Mouse (Mus musculus): Measurements from ENCODE around the gene Bicdl1. TPM values are rescaled to one million over a fixed set of nuclear protein-coding genes. Genes with fewer than 3 reads are reported as not detected.

Bicdl1 gene
- total RNA-seq, 2 experiments from 2014 or later = 1.3 to 3.8 TPM

DNA sequence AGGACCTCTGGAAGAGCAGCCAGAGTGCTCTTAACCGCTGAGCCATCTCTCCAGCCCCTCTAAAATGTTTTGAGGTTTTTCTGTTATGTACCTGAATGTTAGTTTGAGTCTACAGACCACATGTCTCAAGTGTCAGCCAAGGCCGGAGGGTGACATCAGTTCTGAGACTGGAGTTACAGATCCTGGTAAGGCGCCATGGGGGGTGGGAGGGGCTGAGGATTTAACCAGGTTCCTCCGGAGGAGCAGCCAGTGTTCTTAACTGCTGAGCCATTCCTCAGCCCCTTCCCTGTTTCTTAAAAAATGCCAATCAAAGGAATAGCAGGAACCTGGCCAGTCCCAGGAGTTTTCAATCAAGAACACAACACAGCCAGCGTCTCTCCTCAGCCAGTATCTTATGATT, 101.1 kb downstream of the Bicdl1 start:
- no peak for ATAC-seq (ENCODE audit: poor library complexity, severe bottlenecking)

DNA sequence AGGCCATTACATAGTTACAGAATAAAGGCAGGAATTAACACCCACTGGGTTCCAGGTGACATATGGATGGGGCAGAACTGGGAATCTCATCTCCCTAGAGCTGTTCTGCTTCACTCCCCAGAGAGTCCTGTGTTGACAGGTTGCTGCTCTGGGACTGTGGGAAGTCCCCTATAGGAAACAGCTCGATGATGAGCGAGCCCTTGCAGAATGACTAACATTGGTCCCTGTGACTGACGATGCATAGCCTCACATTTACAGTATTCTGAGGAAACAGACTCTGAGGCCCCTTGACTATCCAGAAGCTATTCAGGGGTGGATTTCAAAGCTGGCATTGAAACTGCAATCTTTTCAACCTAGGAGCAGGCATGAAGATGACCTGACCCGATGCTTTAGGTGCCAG, 101.7 kb downstream of the Bicdl1 start:
- no peak for ATAC-seq (ENCODE audit: poor library complexity, severe bottlenecking)

DNA sequence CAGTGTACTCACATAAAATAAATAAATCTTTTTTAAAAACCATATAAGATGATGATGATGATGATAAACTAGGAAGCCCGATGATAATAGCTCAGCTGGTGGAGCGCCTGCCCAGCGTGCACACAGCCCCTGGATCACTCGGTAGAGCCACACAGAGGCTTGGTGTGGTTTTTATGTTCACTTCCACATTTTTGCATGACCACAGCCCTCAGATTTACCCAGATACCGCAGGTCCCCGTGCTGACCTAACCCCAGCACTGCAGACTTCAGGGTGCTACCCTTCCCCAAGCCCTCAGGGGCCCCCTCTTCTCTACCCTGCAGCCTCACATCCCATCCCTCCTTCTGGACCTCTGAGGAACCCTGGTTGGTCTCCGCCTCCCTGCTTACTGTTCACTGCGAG, 103.3 kb downstream of the Bicdl1 start:
- ATAC-seq (ENCODE audit: poor library complexity, severe bottlenecking) = peak; percentile 61

DNA sequence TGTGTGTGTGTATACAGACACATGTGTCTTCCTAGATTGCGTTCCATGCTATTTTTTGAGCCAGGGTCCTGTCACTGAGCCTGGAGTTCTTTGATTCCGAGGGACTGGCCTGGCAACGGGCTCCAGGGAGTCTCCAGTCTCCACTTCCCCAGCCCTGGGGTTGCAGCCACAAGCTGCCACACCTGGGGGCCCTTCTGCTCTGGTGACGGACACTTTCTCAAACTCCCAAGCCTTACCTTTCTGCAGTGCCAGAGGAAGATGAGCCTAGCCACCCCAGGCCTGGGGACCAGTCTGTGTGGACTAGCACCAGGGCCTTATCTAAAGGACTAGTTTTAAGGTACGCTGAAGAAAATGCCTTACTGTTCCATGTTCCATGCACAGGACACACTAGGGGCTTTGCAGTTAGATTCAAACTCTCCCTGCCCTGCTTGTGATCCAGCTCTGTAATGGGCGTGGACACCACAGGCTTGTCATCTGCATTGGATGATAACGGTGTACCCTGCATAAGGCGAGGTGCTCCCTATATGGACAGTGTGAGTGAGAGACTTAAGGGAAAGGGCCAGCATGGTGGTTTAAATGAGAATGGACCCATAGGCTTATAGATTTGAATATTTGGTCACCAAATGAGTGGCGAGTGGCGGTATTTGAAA, 105.1 kb downstream of the Bicdl1 start:
- no peak for ATAC-seq (ENCODE audit: poor library complexity, severe bottlenecking)

DNA sequence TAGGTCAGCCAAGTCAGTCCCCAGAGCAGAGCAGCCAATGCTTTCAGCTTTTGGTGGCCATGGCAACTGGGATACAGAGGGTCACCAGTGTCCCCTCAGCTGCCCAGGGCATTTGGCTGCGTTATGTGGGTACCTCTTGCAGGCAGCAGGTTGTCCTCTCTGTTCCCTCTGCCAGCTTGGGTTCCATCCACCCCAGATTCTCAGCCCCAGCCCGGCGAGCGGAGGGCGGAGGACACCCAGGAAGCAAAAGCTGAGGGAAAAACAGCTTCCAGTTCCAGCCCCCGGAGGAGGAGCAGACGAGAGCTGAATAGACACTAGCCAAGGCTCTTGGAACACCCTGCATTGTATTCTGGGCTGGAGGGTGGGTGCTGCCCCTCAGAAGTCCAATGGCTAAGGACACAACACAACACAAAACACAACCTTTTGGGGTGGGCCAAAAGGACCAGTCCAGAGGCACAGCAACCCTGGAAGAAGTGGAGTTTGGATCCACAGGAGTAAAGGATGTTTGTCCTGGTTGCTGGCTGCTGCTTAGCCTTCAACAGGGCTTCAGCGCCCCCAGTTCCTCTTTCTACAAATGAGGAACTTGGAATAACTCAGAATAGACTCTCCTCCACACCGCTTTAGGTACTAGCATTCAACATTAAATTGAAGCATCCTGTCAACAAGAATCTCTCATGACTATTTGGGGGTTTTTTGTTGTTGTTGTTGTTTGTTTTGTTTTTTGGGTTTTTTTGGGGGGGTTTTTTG, 107.6 kb downstream of the Bicdl1 start:
- ATAC-seq (ENCODE audit: poor library complexity, severe bottlenecking) = peak; percentile 68

DNA sequence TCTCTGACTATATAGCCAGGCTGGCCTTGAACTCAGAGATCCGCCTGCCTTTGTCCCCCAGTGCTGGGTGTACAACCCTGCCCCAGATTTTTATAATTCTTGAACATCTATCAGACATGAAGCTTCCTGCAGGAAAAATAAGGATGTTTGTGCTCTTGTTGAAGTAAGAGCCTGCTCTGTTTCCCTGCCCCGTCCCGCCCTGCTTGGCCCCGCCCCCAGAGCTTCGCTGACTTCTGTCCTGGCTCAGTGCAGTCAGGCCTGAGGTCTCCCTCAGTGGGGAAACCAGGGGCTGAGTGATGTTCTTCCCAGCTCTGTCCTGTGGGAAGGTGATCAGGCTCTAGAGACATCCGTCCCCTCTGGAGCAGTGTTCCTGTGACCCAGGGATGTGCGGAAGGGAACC, 108.7 kb downstream of the Bicdl1 start:
- peak; percentile 14; the same call in 1 of the 2 replicates for ATAC-seq (ENCODE audit: poor library complexity, severe bottlenecking)

DNA sequence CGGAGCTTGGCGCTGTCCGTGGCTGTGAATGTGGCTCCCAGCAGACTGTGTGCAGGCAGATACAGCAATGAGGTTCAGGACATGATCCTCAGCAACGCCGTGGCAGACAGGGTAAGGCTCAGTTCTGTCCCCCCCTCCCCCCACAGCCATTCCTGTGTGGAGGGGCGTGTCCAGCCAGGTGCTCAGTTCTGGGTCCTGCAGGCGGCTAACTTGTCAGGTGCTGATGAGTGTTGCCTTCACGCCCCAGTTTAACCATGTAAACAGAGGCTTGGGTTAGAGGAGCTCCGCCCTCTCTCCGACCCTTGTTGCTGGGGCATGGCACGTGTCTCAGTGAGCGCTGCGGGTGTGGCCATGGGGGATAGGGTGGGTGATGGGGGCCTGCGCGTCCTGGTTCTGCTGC, 111.7 kb downstream of the Bicdl1 start:
- ATAC-seq (ENCODE audit: poor library complexity, severe bottlenecking) = no peak

DNA sequence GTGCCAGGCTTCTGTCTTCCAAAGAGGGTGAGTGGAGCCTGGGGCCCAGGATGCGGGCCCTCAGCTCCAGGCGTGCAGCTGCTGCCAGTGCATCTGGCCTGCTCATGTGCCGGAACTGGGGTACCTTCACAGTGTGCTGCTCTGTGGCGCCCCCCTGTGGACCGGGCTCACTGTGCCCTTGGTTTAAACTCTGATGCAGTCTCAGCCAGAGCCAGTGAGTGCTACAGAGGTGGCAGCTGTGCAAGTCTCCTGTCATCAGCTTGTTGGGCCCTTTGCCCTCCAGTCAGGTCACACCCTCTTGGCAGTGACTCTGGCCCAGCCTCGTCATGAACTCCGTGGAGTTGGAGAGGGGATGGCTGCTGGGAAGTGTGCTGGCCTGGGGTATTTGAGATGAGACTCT, 116.5 kb downstream of the Bicdl1 start:
- peak; percentile 78 for ATAC-seq (ENCODE audit: poor library complexity, severe bottlenecking)

DNA sequence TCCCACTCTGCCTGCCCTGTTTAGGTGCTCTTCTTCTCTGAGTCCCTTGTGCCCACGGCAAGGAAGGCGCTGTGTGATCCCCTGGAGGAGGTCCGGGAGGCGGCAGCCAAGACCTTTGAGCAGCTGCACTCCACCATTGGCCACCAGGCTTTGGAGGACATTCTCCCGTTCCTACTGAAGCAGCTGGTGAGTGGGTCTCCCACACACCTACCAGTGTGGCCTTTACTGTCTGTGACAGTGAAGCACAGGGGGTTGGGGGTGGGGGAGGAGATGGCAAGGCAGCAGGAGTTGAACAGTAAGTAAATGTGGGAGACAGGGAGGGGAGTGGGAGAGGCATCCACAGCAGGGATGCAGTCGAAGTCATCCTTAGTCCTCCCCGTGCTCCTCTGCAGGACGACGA, 118.1 kb downstream of the Bicdl1 start:
- no peak for ATAC-seq (ENCODE audit: poor library complexity, severe bottlenecking)

DNA sequence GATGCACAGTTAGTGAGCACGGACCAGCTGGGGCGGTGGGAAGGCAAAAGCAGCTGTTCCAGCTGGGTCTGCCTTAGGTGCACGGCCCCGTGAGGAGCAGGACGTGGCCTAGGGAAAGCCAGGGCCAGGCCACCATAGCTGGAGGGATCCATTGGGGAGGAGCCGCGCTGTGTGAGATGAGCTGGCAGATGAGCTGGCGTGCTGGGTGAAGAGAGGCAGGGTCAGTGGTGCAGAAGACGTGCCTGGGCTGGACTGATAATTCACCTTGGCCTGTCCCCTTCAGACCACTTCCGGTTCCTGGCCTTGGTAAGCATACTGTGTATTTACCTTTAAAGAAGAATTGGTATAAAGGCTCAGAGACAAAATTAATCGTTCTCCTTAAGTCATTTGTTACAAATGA, 119.9 kb downstream of the Bicdl1 start:
- ATAC-seq (ENCODE audit: poor library complexity, severe bottlenecking) = no peak

DNA sequence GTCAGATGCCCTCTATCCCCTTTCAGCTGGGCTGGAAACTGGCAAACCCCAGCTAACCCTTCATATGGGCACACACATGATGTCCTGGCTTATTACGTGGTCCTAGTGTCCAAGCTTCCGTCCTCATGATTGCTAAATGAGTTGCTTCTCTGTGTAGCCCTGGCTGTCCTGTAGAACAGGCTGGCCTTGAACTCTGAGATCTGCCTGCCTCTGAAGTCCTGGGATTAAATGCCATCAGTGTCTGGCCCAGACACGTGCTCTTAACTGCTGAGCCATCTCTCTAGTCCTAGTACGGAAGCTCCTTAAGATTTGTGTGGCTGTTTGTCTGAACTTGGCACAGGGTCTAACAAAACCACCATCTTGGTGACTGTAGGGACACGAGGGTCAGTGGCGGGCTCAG, 127.9 kb downstream of the Bicdl1 start:
- ATAC-seq (ENCODE audit: poor library complexity, severe bottlenecking) = no peak

Other genes starting within 250 kb of the Bicdl1 start
- 3.6 and 5.4 TPM in 2 replicates for gene Sirt4, start 246.9 kb downstream of the Bicdl1 start, total RNA-seq (2015)
- gene Sirt4, start 246.9 kb downstream of the Bicdl1 start, total RNA-seq (2017) = 2.0 and 3.3 TPM in 2 replicates
- 81.3 and 93.8 TPM in 2 replicates for gene Pxn, start 224.9 kb downstream of the Bicdl1 start, total RNA-seq (2015)
- gene Pxn, start 224.9 kb downstream of the Bicdl1 start, total RNA-seq (2017) = 151 and 199 TPM in 2 replicates
- gene Rplp0, start 172.2 kb downstream of the Bicdl1 start, total RNA-seq (2015) = 1,875 and 2,228 TPM in 2 replicates
- gene Rplp0, start 172.2 kb downstream of the Bicdl1 start, total RNA-seq (2017) = 1,202 and 1,250 TPM in 2 replicates
- 9.0 and 9.2 TPM in 2 replicates for gene Gcn1l1, start 166.4 kb downstream of the Bicdl1 start, total RNA-seq (2015)
- gene Gcn1l1, start 166.4 kb downstream of the Bicdl1 start, total RNA-seq (2017) = 13.2 and 13.4 TPM in 2 replicates
- 36.4 and 44.0 TPM in 2 replicates for gene Rab35, start 99.7 kb downstream of the Bicdl1 start, total RNA-seq (2015)
- gene Rab35, start 99.7 kb downstream of the Bicdl1 start, total RNA-seq (2017) = 39.9 and 43.8 TPM in 2 replicates
- gene Cit, start 113.7 kb upstream of the Bicdl1 start, total RNA-seq (2015) = 21.9 and 26.8 TPM in 2 replicates
- 35.0 and 41.8 TPM in 2 replicates for gene Cit, start 113.7 kb upstream of the Bicdl1 start, total RNA-seq (2017)

Data from megakaryocyte, adult 5-6 weeks (primary cell).